Mouse (Mus musculus): Measurements from ENCODE around the gene AC124108.1. TPM values are rescaled to one million over a fixed set of nuclear protein-coding genes. Genes with fewer than 3 reads are reported as not detected.

AC124108.1 gene
- polyA plus RNA-seq, 1 experiment from 2014 or later: 3.7 TPM

DNA sequence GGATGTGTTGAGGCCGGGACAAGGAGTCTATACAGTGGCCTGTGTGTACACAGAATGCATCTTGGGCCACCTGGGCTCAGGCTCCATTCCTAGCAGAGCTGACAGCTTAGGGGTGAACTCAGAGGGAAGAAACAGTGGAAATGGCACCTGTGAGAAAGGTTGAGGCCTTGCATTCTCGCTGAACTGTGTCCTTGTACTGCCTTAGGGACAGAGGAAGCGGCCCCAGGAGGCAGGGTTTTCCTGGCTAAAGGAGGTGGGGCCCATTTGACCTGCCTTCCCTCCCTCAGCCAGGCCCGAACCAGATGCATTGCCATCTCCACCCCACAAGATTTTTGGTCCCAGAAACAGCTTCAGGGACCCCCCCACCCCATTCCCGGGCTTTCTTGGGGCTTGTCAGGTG, 4.4 kb downstream of the AC124108.1 start:
- H3K4me3 ChIP-seq: 0 out of 2 replicates have a peak overlapping the region, but pooled peaks have one; percentile 2
- no peaks in the 10 kb centered on the region for H3K36me3 ChIP-seq (replicated peaks)
- WGBS: 33% methylated on average over 5 of the region's 5 CpGs
- peak overlapping the region; percentile 81 for H3K4me2 ChIP-seq
- H3K27ac ChIP-seq: peak overlapping the region; percentile 53
- peak overlapping the region; percentile 34 for H3K9ac ChIP-seq
- H3K9me3 ChIP-seq: no peaks in the 10 kb centered on the region
- no peak for ATAC-seq (replicated peaks)
- H3K4me1 ChIP-seq: peaks cover 87% of the 10 kb centered on the region
- H3K27me3 ChIP-seq (replicated peaks): no peaks in the 10 kb centered on the region

DNA sequence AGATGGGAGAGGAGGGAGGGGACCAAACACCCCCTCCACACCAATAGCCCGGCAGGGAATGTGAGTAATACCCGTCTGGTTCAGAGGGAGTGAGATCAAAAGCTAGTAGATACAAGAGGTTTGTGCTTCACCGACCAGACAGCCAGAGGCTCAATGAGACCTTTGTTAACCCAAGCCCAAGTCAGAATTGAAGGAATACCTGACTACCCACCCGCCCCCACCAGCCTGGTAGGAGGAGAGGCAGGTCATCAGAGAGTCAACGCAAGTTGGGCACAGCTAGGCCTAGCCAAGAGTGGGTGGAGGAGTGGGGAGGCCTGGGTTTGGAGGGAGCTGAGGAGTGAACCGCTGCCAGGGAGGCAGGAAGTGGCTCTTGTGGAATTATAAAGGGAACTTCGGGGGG, 5.1 kb downstream of the AC124108.1 start:
- Histone ChIP-seq H3K27me3 (replicated peaks) (no peaks in the 10 kb centered on the region), H3K4me2 (peak overlapping the region; percentile 81), H3K27ac (peak overlapping the region; percentile 53), H3K4me3 (no peak overlapping the region), H3K36me3 (replicated peaks) (no peaks in the 10 kb centered on the region), H3K9me3 (no peaks in the 10 kb centered on the region), H3K9ac (peak overlapping the region; percentile 34; the same call in 1 of the 2 replicates), H3K4me1 (peaks cover 94% of the 10 kb centered on the region)
- 9% methylated on average over 7 of the region's 7 CpGs for WGBS
- no peak for ATAC-seq (replicated peaks)

DNA sequence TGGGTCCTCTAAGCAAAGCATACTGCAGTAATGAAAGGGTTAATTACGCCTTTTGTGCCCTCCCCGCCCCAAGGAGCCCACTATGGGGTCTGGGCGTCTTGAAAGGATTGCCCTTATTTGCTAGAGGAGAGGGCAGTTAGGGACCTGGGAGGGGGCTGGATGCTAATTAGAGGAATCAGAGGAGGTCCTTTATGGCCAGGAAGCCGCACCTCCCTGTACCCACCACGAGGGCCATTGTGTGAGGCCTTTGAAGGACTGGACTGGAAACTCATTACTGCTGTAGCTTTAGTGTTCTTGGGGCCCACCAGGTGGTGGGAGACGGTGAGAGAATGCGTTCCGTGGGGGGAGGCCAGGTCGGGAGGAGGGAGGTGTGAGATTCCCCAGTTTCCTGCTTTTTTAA, 6.4 kb downstream of the AC124108.1 start:
- Histone ChIP-seq H3K36me3 (replicated peaks) (no peaks in the 10 kb centered on the region), H3K27me3 (replicated peaks) (no peaks in the 10 kb centered on the region), H3K27ac (peak overlapping the region; percentile 11), H3K4me3 (no peak overlapping the region), H3K9me3 (no peaks in the 10 kb centered on the region), H3K9ac (0 out of 2 replicates have a peak overlapping the region, but pooled peaks have one; percentile 3), H3K4me2 (peak overlapping the region; percentile 16), H3K4me1 (peaks cover 100% of the 10 kb centered on the region)
- WGBS: 3% methylated on average over 9 of the region's 9 CpGs
- ATAC-seq (replicated peaks): no peak

DNA sequence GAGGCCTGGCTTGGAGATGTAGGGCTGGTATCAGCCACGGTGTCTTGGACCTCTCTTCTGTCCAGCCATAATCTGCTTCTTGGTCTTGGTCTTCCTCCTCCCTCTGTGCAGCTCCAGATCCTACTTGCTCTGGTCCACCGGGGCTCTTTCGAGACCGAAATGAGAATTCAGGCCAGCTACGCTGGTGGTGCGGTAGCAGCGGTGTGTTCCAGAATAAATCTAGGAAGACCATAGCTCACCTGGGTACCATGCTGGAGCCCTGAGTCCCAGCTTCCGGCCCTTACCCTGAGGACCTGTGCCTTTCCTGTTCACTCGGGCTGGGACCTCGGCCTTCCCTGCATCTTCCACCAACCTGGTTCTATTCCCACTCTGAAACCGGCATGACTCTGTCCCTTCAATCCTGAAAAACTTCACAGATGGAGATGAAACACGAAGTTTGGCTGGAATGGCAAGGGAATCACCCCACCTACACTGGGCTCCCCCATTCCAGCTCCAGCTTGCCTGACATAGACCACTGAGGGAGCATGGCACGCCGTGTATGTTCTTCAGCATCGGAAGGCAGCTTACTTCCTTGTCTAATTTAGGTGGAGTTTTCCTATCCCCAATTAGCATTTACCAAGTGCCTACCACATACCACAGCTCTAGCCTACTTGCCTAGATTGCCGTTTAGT, 7.3 kb downstream of the AC124108.1 start:
- H3K4me2 ChIP-seq: peak overlapping the region; percentile 16; the same call in 1 of the 2 replicates
- no peak overlapping the region for H3K4me3 ChIP-seq
- 76% methylated on average over 16 of the region's 16 CpGs for WGBS
- peaks cover 97% of the 10 kb centered on the region for H3K4me1 ChIP-seq
- no peak for ATAC-seq (replicated peaks)
- H3K27ac ChIP-seq: peak overlapping the region; percentile 77
- H3K36me3 ChIP-seq (replicated peaks): no peaks in the 10 kb centered on the region
- H3K9ac ChIP-seq: no peak overlapping the region
- H3K27me3 ChIP-seq (replicated peaks): no peaks in the 10 kb centered on the region
- H3K9me3 ChIP-seq: no peaks in the 10 kb centered on the region

DNA sequence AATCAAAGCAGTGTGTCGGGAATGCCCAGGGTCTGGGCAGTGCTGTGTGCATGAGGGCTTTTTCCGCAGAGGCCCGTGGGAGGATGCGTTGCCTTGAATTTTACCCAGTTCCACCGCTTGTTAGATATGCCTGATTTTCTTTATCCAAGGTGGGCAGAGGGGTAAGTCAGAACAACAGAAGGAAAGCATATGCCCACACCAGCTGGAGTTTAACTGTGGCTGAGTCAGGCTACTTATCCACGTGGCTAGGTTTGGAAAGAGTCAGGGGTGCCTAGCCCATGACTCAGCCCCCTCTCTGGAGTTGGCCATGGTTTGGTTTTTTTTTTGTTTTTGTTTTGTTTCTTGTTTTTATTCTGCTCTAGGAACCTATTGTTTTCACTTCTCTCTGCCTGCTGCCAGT, 8.0 kb downstream of the AC124108.1 start:
- Histone ChIP-seq H3K9me3 (no peaks in the 10 kb centered on the region), H3K27ac (peak overlapping the region; percentile 77), H3K4me1 (peaks cover 95% of the 10 kb centered on the region), H3K4me2 (no peak overlapping the region), H3K4me3 (no peak overlapping the region), H3K36me3 (replicated peaks) (no peaks in the 10 kb centered on the region), H3K27me3 (replicated peaks) (no peaks in the 10 kb centered on the region), H3K9ac (no peak overlapping the region)
- ATAC-seq (replicated peaks): no peak
- 51% methylated on average over 6 of the region's 6 CpGs for WGBS

DNA sequence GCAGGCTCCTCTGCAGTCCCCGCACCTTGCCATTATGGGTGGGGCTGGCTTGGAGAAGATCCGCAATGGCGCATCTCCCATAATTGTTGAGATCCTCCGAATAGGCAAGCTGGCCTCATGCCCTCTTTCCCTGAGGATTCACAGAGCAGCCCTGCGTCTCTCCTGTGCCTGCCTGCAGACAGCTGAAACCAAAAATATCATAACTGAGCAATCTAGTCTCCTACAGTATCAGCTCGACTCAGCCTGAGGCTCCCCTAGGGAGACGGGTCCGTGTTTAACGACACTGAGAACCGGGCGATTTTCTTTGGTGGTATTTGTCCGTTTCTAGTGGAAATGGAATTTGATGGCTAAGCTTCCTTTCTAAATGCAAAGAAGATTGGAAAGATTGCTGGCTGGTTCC, 8.7 kb downstream of the AC124108.1 start:
- 4% methylated on average over 12 of the region's 12 CpGs for WGBS
- Histone ChIP-seq H3K27ac (peak overlapping the region; percentile 77), H3K27me3 (replicated peaks) (no peaks in the 10 kb centered on the region), H3K9ac (peak overlapping the region; percentile 31; the same call in 1 of the 2 replicates), H3K4me1 (peaks cover 89% of the 10 kb centered on the region), H3K36me3 (replicated peaks) (no peaks in the 10 kb centered on the region), H3K9me3 (no peaks in the 10 kb centered on the region), H3K4me3 (peak overlapping the region; percentile 25; the same call in 1 of the 2 replicates), H3K4me2 (peak overlapping the region; percentile 38)
- no peak for ATAC-seq (replicated peaks)

DNA sequence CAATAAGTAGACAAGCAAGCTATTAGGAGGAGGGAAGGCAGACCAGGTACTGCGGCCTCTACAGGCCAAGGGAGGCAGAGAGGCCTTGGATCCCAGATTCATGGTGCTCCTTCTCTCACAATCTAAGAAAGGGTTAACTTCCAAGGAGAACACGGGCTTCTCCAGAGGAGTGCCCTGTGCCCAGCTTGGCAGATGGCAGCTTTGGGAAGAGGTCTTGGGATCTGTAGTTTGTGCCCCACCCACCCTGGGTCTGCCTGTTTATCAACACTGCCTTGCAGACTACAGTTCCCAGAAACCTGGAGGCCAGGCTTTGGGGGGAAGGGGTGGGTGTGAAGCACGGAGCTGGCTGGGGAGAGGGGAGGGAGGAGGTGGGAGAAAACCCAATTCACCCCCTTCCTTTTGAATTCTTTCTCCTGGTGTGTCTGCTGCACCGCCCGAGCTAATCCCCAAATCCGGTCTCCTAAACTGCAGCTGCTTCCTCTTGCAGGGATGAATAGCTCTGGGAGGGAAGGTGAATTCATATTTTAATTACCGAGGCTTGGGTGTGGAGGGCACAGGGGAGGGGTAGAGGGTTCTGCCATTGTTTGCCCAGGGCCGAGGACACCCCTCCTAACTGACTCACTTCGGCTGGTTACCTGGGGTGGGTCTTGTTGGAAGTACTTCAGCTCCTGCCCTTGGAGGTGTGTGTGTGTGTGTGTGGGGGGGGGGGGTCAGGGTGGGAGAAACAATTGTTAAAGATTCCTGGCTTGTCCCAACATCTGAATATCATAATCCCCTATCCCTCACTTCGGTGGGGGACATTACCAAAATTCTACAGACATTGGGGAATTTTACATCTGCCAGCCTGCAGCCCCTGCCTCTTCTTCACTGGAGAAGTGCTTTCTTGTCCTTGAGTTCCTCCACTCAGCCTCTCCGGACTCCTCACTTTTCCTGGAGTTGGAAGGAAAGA, 9.6 kb downstream of the AC124108.1 start:
- WGBS: 3% methylated on average over 11 of the region's 11 CpGs

DNA sequence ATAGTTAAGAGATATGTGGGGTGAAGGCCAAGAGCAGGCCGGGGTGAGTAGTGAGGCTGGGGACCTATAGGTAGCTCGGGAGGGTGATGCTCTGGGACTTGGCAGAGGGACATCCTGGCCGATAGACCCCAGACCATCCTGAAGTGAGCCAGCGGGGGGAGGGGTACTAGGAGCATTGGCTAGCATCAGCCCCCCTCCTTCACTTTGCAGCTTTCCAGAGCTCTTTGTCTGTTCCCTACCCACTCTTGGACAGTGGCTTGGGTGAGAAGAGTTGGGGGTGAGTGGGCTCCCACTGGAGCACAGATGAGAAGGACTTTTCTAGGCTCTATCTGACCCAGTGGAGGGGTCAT, 10.2 kb downstream of the AC124108.1 start:
- Histone ChIP-seq H3K9me3 (no peaks in the 10 kb centered on the region), H3K9ac (peak overlapping the region; percentile 31; the same call in 1 of the 2 replicates), H3K4me1 (peaks cover 88% of the 10 kb centered on the region), H3K36me3 (replicated peaks) (no peaks in the 10 kb centered on the region), H3K27me3 (replicated peaks) (no peaks in the 10 kb centered on the region), H3K4me2 (peak overlapping the region; percentile 38), H3K4me3 (peak overlapping the region; percentile 25), H3K27ac (peak overlapping the region; percentile 77)
- 10% methylated on average over 4 of the region's 4 CpGs for WGBS
- peak; percentile 13; the same call in 1 of the 2 replicates for ATAC-seq (replicated peaks)

More for the DNA sequence above, 9.6 kb downstream of the AC124108.1 start:
- ATAC-seq (replicated peaks): peak; percentile 86
- no peaks in the 10 kb centered on the region for H3K9me3 ChIP-seq
- H3K27me3 ChIP-seq (replicated peaks): no peaks in the 10 kb centered on the region
- H3K36me3 ChIP-seq (replicated peaks): no peaks in the 10 kb centered on the region
- H3K4me3 ChIP-seq: peak overlapping the region; percentile 25
- peak overlapping the region; percentile 77 for H3K27ac ChIP-seq
- peak overlapping the region; percentile 31; the same call in 1 of the 2 replicates for H3K9ac ChIP-seq
- peak overlapping the region; percentile 38 for H3K4me2 ChIP-seq
- peaks cover 88% of the 10 kb centered on the region for H3K4me1 ChIP-seq

DNA sequence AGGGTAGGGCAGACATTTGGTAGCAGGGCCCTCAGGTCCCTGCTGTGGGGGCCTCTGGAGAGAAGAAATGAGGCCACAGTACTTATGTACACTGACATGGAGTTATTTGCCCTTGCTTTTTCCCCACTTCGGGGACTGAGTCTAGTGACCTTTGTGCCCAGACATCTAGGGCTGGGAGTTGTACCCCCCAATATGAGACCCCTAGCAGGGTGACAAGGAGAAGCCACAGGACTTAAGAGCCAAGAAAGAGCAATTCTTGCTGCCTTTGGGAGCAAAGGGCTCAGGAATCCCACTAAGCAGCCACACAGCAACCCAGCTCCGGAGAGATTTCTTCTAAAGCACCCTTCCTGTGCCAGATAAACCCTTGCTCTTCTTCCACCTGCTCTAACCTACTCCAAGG, 10.7 kb downstream of the AC124108.1 start:
- Histone ChIP-seq H3K27me3 (replicated peaks) (no peaks in the 10 kb centered on the region), H3K36me3 (replicated peaks) (no peaks in the 10 kb centered on the region), H3K4me2 (peak overlapping the region; percentile 38), H3K27ac (peak overlapping the region; percentile 77), H3K4me1 (peaks cover 85% of the 10 kb centered on the region), H3K9me3 (no peaks in the 10 kb centered on the region), H3K9ac (no peak overlapping the region; the same call in 1 of the 2 replicates), H3K4me3 (no peak overlapping the region)
- WGBS: 34% methylated on average over 2 of the region's 2 CpGs
- ATAC-seq (replicated peaks): no peak

DNA sequence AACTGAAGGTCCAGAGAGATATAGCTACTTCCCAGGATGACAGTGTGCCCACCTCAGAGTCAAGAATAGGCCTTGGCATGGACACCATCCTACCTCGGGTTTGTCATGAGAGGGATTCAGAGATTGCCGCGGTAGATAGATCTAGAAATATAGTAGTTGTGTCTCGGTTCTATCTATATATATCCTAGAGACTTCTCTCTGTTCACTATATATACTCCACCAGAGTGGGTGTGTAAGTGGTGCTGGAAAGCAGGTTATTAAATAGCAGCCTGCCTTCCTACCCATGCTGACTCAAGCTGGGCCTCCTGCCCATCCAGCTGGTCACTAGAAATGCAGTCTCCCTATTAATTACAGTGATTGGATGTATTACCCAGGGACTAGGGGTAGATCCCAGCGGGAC, 11.5 kb downstream of the AC124108.1 start:
- H3K27ac ChIP-seq: peak overlapping the region; percentile 77
- peaks cover 85% of the 10 kb centered on the region for H3K4me1 ChIP-seq

DNA sequence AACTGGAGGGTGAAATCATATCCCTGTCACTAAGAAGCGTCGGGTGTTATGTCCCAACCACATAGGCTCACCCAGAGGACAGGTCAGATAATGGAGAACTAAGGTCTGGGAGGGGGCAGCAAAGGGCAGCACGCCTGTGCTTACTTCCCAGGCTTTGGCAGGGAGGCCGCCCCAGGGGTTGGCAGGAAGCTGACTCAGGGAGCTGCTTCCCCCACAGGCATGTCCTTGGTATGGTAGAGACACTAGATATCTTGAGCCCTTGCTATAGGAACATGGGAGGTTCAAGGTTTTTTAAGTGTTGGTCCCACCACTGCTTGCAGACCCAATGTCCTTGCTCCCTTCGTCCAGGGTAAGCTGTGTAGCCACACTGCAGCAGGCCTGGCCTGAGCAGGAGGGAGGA, 14.7 kb downstream of the AC124108.1 start:
- Histone ChIP-seq H3K9me3 (no peaks in the 10 kb centered on the region), H3K4me2 (no peak overlapping the region), H3K27me3 (replicated peaks) (no peaks in the 10 kb centered on the region), H3K4me3 (no peak overlapping the region), H3K36me3 (replicated peaks) (no peaks in the 10 kb centered on the region), H3K27ac (0 out of 2 replicates have a peak overlapping the region, but pooled peaks have one; percentile 1), H3K9ac (no peak overlapping the region), H3K4me1 (peaks cover 84% of the 10 kb centered on the region)
- WGBS: 70% methylated on average over 5 of the region's 5 CpGs
- no peak for ATAC-seq (replicated peaks)

More for the DNA sequence above, 11.5 kb downstream of the AC124108.1 start:
- no peak overlapping the region for H3K4me3 ChIP-seq
- no peaks in the 10 kb centered on the region for H3K27me3 ChIP-seq (replicated peaks)
- H3K36me3 ChIP-seq (replicated peaks): no peaks in the 10 kb centered on the region
- no peak for ATAC-seq (replicated peaks)
- no peak overlapping the region for H3K4me2 ChIP-seq
- H3K9me3 ChIP-seq: no peaks in the 10 kb centered on the region
- H3K9ac ChIP-seq: no peak overlapping the region
- WGBS: 91% methylated on average over 5 of the region's 5 CpGs

DNA sequence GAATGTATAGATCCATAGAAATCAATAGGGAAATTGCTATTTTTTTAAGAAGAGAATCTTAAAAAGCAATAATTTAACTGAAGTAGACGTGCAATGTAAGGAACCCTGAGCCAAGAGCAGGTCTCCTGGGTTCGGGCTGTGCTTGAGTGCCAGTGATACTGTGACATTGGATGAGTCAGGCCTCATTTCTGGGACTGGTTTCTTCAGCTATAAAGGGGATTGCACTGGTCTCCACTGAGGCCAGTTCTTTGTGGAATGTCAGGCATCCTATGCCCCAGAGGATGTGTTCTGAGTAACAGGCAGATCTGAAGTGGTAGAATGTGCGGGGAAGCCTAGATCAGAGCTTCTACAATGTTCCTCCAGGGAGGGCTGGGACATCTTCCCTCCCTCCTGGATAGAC, 15.6 kb downstream of the AC124108.1 start:
- Histone ChIP-seq H3K27me3 (replicated peaks) (no peaks in the 10 kb centered on the region), H3K36me3 (replicated peaks) (no peaks in the 10 kb centered on the region), H3K4me2 (no peak overlapping the region), H3K27ac (peak overlapping the region; percentile 73; the same call in 1 of the 2 replicates), H3K9me3 (no peaks in the 10 kb centered on the region), H3K4me3 (no peak overlapping the region), H3K4me1 (peaks cover 83% of the 10 kb centered on the region), H3K9ac (no peak overlapping the region)
- WGBS: 81% methylated on average over 3 of the region's 3 CpGs
- ATAC-seq (replicated peaks): no peak
